Mouse (Mus musculus) erythroid progenitor cell, adult 5-6 weeks (primary cell): ENCODE results near the gene Tex28. TPM values are rescaled to one million over a fixed set of nuclear protein-coding genes. Genes with fewer than 3 reads are reported as not detected.
"Not testable (repeated sequence)": the region's sequence is repeated elsewhere in the genome, so short reads cannot be mapped to it uniquely, and the experiment has no call there.

Source experiments
- ATAC-seq: replicated peaks from 2 replicates; pipeline ENCODE4 v1.8.0; 2016; ENCODE audit warnings: moderate number of reproducible peaks, mild to moderate bottlenecking, moderate TSS enrichment, inconsistent platforms; ENCODE audit not compliant: poor library complexity, low FRiP score, severe bottlenecking
- total RNA-seq, 2 experiments: library from RNA; stranded (forward) in 1 of 2; stranded (reverse) in 1 of 2; fragments of 150-400 nt in 1 of 2; fragments of 186-747, 209-891 nt in 1 of 2; gene quantifications; 2 replicates each; pipeline versions ENCODE4 v1.2.3 to v1.2.4; 2015 to 2017; ENCODE audit warnings: low replicate concordance in 2 of 2

Gene Tex28
- not detected in 2 replicates for total RNA-seq (2015; ENCODE audit: low replicate concordance)
- total RNA-seq (2017; ENCODE audit: low replicate concordance), result not detected in 2 replicates

DNA sequence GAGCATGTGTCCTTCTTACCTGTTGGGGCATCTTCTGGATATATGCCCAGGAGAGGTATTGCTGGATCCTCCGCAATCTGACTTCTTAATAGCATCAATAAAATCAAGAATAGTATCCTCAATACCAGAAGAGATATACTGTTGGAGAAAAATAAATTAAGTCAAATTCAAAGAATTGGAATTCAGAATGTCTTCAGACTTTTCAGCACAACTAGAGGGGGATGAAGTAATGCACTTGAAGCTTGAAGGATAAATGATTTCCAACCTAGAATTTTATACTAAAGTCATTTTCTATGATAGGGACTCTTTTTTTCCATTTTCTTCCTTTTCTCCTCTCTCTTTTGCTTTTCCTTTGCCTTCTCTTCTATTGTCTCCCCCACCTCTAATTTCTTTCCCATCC is at the start of gene Tex28:
Gene Tex28 (minus strand): TSS at position 101 of the 400 bp plus-strand sequence.
- no peak for ATAC-seq

DNA sequence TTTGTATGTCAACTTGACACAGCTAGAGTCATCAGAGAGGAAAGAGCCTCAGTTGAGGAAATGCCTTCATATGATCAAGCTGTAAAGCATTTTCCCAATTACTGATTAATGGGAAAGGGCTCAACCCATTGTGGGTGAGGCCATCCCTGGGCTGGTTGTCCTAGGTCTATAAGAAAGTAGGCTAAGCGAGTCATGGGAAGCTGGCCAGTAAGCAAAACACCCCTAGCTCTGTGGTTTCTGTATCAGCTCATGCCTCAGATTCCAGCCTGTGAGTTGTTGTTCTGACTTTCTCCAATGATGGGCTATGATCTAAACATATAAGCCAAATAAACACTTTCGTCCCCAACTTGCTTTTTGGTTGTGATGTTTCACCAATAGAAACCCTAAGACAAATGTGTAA is 35.9 kb upstream of the Tex28 start:
- ATAC-seq, result no peak

DNA sequence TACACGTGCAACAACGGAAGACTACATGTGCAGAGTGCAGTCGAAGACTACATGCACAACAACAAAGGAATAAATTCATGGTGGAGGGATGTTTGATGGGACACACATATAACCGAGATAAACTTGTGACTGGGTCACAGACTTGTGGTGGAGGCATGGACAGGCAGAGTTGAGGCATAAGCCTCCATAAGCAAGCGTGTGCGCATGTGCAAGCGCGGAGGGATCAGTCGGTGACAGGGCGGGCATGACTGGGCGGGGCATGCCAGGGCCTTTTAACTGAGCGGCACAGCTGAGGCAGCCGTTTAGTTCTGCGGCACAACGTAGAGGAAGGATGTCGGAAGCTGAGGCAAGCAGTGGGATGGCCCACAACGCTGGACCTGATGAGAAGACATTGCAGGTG is 9.3 kb upstream of the Tex28 start, which contains the start of gene Tktl1:
Gene Tktl1 (plus strand): TSS at position 301 of the 400 bp plus-strand sequence.
- no peak for ATAC-seq

DNA sequence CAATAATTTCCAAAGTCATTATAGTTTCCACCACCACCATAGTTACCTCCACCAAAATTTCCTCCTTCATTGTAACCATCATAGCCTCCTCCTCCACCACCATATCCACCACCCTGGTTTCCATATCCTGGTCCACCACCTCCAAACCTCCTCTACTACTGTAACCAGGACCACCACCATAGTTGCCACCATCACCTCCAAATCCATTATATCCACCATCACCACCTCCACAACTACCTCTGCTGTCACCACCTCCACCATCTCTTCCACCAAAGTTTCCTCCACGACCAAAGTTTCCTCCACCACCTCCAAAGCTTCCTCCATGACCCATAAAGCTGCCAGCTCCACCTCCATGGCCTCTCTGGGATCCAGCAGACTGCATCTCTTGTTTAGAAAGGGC is 32.4 kb downstream of the Tex28 start, which contains the start of gene Mecp2:
Gene Mecp2 (minus strand): TSS at position 101 of the 400 bp plus-strand sequence.
- ATAC-seq, result not testable (repeated sequence)

DNA sequence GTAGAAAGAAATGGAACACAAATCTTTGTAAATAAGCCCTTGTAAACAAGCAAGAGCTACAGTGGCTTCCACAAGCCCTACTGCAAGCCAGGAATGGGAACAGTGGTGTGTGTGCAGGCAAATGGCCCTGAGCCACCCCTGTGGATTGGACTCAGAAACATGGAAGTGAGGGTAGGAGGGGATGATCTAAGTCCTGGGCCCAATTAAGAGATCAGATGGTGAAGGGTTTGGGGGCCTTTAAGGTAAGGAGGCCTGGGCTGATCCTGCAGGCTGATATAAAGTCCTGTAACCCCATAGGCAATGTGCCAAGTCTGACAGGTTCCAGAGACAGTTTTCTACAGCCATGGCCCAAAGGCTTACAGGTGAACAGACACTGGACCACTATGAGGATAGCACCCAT is 40.5 kb downstream of the Tex28 start, which contains the start of gene Opn1mw:
Gene Opn1mw (plus strand): TSS at position 301 of the 400 bp plus-strand sequence.
- no peak for ATAC-seq

DNA sequence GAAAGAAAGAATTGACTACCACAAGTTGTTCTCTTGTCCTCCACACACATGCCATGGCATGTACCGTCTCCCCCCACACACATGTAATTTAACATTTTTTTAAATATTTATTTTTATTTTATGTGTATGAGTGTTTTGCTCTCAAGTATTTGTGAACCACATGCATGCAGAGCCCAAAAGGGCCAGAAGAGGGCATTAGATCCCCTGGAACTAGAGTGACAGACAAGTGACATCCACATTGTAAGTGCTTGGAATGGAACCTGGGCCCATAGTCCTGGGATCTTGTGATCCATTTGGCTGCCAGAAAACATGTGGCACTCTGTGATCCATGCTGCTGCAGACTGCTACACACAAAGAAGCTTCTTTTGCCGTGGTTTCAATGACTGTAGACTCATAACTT is 42.7 kb downstream of the Tex28 start:
- ATAC-seq, result no peak

DNA sequence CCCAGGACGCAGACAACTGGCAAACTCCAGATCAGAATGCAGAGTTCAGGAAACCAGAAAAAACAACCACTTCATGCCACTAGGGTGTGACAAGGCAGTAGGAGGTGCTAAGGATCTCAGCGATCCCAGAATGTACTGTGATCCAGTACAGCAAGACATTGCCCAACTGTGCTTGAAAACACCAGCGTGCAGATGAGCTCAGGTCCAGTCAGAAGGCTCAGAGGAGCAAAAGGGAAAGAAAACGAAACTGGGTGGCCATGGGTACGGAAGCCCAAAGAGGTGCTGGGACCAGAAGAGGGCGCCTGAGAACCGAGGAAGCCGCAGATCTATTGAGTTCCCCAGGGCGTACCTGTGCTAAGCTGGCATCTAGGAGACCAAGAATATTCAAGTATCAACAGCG is 52.1 kb downstream of the Tex28 start:
- peak; percentile 90 for ATAC-seq

DNA sequence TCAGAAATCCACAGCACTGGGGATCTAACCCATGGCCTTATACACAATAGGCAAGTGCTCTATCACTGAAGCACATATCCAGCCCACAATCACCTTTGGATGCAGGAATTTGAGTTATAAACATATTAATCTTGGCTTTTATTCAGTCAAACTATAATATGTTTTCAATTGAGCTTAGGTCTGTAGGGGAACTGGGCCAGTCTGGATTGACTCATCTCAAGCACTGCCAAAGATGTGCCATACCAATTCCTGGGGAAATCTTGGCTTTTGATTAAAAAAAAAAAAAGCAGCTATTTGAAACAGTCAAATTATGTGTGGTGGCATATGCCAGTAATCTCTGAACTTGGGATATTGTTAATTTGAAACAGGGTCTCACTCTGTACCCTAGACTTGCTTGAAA is 53.6 kb downstream of the Tex28 start:
- no peak for ATAC-seq

DNA sequence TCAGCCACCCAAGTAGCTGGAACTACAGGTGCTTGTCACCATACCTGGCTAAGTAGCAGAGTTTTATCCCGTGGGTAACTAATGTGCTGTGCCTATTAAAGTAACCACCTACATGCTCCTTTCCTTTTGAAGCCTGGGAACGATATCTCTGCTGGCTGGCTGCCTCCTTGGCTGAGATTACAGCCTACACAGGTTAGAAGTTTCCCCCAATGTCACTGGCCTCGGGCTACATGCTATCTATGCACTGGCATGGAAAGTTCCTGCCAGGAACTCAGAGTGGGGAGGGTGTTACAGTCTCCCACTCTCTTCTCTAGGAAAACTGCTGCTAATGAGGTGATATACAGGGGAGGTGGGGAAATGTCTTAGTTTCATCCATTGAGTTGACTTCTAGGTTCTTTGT is 58.9 kb downstream of the Tex28 start:
- no peak for ATAC-seq

DNA sequence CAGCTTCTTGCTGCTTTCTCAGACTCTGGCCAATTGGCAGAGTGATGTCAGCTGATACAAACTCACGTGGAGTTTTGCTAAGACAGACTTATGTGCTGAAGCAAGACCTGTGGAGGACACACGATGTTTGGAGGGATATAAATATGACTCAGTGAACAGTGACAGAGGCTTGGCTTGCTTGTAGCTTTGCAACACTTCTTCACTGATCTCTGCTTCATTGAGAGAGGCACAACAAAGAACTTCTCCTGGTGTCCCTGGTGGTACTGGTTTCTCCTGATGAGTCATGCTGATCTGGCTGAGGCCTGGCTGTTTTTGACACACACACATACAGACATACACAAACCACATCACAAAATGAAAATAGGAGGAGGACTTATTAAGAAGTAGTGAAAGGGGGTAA is 61.7 kb downstream of the Tex28 start:
- no peak for ATAC-seq

DNA sequence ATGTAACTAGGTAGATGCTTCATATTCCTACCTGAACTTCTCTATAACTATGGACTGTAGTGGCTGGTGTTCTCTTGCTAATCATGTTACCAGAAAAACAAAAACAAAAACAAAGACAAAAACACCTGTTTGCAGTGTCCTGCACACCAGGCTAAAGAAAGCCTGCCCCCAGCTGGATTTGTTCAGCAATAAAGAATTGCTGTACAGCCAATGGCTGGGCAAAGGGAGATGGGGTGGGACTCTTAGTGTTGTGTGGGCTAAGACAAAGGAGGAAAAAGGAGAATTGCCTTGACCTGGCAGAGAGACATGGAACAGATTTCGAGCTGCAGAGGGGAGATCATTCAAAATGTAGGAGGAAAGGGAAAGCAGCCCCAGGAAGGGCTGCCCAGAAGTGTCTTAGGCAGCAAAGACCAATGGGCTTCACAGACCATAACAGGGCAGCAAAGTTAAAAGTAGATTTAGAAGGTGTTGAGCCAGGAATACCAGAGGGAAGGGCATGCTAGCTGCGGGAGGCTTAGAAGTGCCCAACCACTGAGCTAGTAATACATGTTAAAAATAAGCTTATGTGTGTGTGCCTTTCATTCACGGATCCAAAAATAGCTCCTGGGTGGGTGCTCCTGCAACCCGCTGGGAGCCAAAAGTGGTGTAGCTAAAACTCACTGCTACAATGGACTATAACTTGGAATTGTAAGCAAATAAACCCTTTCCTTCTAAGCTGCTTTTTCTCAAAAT is 64.0 kb downstream of the Tex28 start:
- ATAC-seq, result no peak

Other genes starting within 250 kb of the Tex28 start
- 12.2 and 16.9 TPM in 2 replicates for gene Arhgap4, start 246.0 kb downstream of the Tex28 start, total RNA-seq (2015; ENCODE audit: low replicate concordance)
- gene Arhgap4, start 246.0 kb downstream of the Tex28 start, total RNA-seq (2017; ENCODE audit: low replicate concordance), result 14.5 and 21.0 TPM in 2 replicates
- gene Naa10, start 245.9 kb downstream of the Tex28 start, total RNA-seq (2015; ENCODE audit: low replicate concordance), result 17.7 and 34.8 TPM in 2 replicates
- gene Naa10, start 245.9 kb downstream of the Tex28 start, total RNA-seq (2017; ENCODE audit: low replicate concordance), result 14.7 and 25.9 TPM in 2 replicates
- gene Renbp, start 237.0 kb downstream of the Tex28 start, total RNA-seq (2015; ENCODE audit: low replicate concordance), result 3.4 TPM in 1 of 2 replicates, not detected in the other
- gene Renbp, start 237.0 kb downstream of the Tex28 start, total RNA-seq (2017; ENCODE audit: low replicate concordance), result 1.7 TPM in 1 of 2 replicates, not detected in the other
- gene Hcfc1, start 201.5 kb downstream of the Tex28 start, total RNA-seq (2015; ENCODE audit: low replicate concordance), result 192 and 209 TPM in 2 replicates
- gene Hcfc1, start 201.5 kb downstream of the Tex28 start, total RNA-seq (2017; ENCODE audit: low replicate concordance), result 123 and 145 TPM in 2 replicates
- gene Irak1, start 143.9 kb downstream of the Tex28 start, total RNA-seq (2015; ENCODE audit: low replicate concordance), result 81.3 and 83.6 TPM in 2 replicates
- 58.8 and 59.3 TPM in 2 replicates for gene Irak1, start 143.9 kb downstream of the Tex28 start, total RNA-seq (2017; ENCODE audit: low replicate concordance)
- not detected in 2 replicates for gene Opn1mw, start 40.4 kb downstream of the Tex28 start, total RNA-seq (2015; ENCODE audit: low replicate concordance)
- gene Opn1mw, start 40.4 kb downstream of the Tex28 start, total RNA-seq (2017; ENCODE audit: low replicate concordance), result not detected in 2 replicates
- gene Mecp2, start 32.5 kb downstream of the Tex28 start, total RNA-seq (2015; ENCODE audit: low replicate concordance), result 26.3 and 37.3 TPM in 2 replicates
- gene Mecp2, start 32.5 kb downstream of the Tex28 start, total RNA-seq (2017; ENCODE audit: low replicate concordance), result 24.9 and 28.2 TPM in 2 replicates
- gene Tktl1, start 9.4 kb upstream of the Tex28 start, total RNA-seq (2015; ENCODE audit: low replicate concordance), result not detected in 2 replicates
- not detected in 2 replicates for gene Tktl1, start 9.4 kb upstream of the Tex28 start, total RNA-seq (2017; ENCODE audit: low replicate concordance)
- 103 and 114 TPM in 2 replicates for gene Flna, start 82.0 kb upstream of the Tex28 start, total RNA-seq (2015; ENCODE audit: low replicate concordance)
- 122 and 133 TPM in 2 replicates for gene Flna, start 82.0 kb upstream of the Tex28 start, total RNA-seq (2017; ENCODE audit: low replicate concordance)
- gene Emd, start 86.8 kb upstream of the Tex28 start, total RNA-seq (2015; ENCODE audit: low replicate concordance), result 39.3 and 44.4 TPM in 2 replicates
- gene Emd, start 86.8 kb upstream of the Tex28 start, total RNA-seq (2017; ENCODE audit: low replicate concordance), result 23.2 and 29.5 TPM in 2 replicates
- gene Rpl10, start 103.0 kb upstream of the Tex28 start, total RNA-seq (2015; ENCODE audit: low replicate concordance), result 718 and 731 TPM in 2 replicates
- 354 and 377 TPM in 2 replicates for gene Rpl10, start 103.0 kb upstream of the Tex28 start, total RNA-seq (2017; ENCODE audit: low replicate concordance)
- gene Taz, start 114.1 kb upstream of the Tex28 start, total RNA-seq (2015; ENCODE audit: low replicate concordance), result 41.8 and 53.2 TPM in 2 replicates
- 13.8 and 18.6 TPM in 2 replicates for gene Taz, start 114.1 kb upstream of the Tex28 start, total RNA-seq (2017; ENCODE audit: low replicate concordance)
- 108 and 154 TPM in 2 replicates for gene Dnase1l1, start 114.5 kb upstream of the Tex28 start, total RNA-seq (2015; ENCODE audit: low replicate concordance)
- 73.7 and 110 TPM in 2 replicates for gene Dnase1l1, start 114.5 kb upstream of the Tex28 start, total RNA-seq (2017; ENCODE audit: low replicate concordance)
- gene Atp6ap1, start 129.3 kb upstream of the Tex28 start, total RNA-seq (2015; ENCODE audit: low replicate concordance), result 251 and 260 TPM in 2 replicates
- gene Atp6ap1, start 129.3 kb upstream of the Tex28 start, total RNA-seq (2017; ENCODE audit: low replicate concordance), result 152 and 179 TPM in 2 replicates
- 185 and 200 TPM in 2 replicates for gene Gdi1, start 137.2 kb upstream of the Tex28 start, total RNA-seq (2015; ENCODE audit: low replicate concordance)
- 65.1 and 108 TPM in 2 replicates for gene Gdi1, start 137.2 kb upstream of the Tex28 start, total RNA-seq (2017; ENCODE audit: low replicate concordance)
- 20.5 and 38.1 TPM in 2 replicates for gene Fam50a, start 145.2 kb upstream of the Tex28 start, total RNA-seq (2015; ENCODE audit: low replicate concordance)
- 30.1 and 43.0 TPM in 2 replicates for gene Fam50a, start 145.2 kb upstream of the Tex28 start, total RNA-seq (2017; ENCODE audit: low replicate concordance)
- not detected in 2 replicates for gene Plxna3, start 161.2 kb upstream of the Tex28 start, total RNA-seq (2015; ENCODE audit: low replicate concordance)
- gene Plxna3, start 161.2 kb upstream of the Tex28 start, total RNA-seq (2017; ENCODE audit: low replicate concordance), result not detected in 2 replicates
- gene Lage3, start 185.8 kb upstream of the Tex28 start, total RNA-seq (2015; ENCODE audit: low replicate concordance), result 15.1 and 20.9 TPM in 2 replicates
- 8.2 and 9.5 TPM in 2 replicates for gene Lage3, start 185.8 kb upstream of the Tex28 start, total RNA-seq (2017; ENCODE audit: low replicate concordance)
- gene Ubl4a, start 205.4 kb upstream of the Tex28 start, total RNA-seq (2015; ENCODE audit: low replicate concordance), result 32.4 and 36.9 TPM in 2 replicates
- gene Ubl4a, start 205.4 kb upstream of the Tex28 start, total RNA-seq (2017; ENCODE audit: low replicate concordance), result 5.3 and 11.0 TPM in 2 replicates
- 1.8 and 9.6 TPM in 2 replicates for gene Slc10a3, start 205.5 kb upstream of the Tex28 start, total RNA-seq (2015; ENCODE audit: low replicate concordance)
- gene Slc10a3, start 205.5 kb upstream of the Tex28 start, total RNA-seq (2017; ENCODE audit: low replicate concordance), result 2.2 TPM in 1 of 2 replicates, not detected in the other
- gene Fam3a, start 225.4 kb upstream of the Tex28 start, total RNA-seq (2015; ENCODE audit: low replicate concordance), result 6.3 and 12.3 TPM in 2 replicates
- 0.68 and 3.6 TPM in 2 replicates for gene Fam3a, start 225.4 kb upstream of the Tex28 start, total RNA-seq (2017; ENCODE audit: low replicate concordance)
- gene Ikbkg, start 225.5 kb upstream of the Tex28 start, total RNA-seq (2015; ENCODE audit: low replicate concordance), result 5.4 and 16.2 TPM in 2 replicates
- 12.8 and 16.8 TPM in 2 replicates for gene Ikbkg, start 225.5 kb upstream of the Tex28 start, total RNA-seq (2017; ENCODE audit: low replicate concordance)